Mouse (Mus musculus) limb, embryonic 13.5 days (tissue): ENCODE measurements around the gene Nip7. TPM values are rescaled to one million over a fixed set of nuclear protein-coding genes. Genes with fewer than 3 reads are reported as not detected.
"Not testable (repeated sequence)": the region's sequence is repeated elsewhere in the genome, so short reads cannot be mapped to it uniquely, and the experiment has no call there.

Experiments used
- ATAC-seq: fragments of 200-750 bp; cut with Nextera tagmentation; 2 replicates; pipeline ENCODE4 v1.8.0; 2017; ENCODE audit warnings: low read depth, moderate number of reproducible peaks, moderate TSS enrichment; ENCODE audit not compliant: low FRiP score
- H3K27ac ChIP-seq: fragments of 300-500 bp; sonication (generic); 2 replicates; pipeline ENCODE4 v1.5.1; 2015; ENCODE audit warnings: inconsistent platforms, mild to moderate bottlenecking, moderate library complexity
- H3K27me3 ChIP-seq: fragments of 300-500 bp; sonication (generic); 2 replicates; pipeline ENCODE4 v1.6.1; 2015; ENCODE audit warnings: mild to moderate bottlenecking, inconsistent platforms
- H3K36me3 ChIP-seq: fragments of 300-500 bp; sonication (generic); 2 replicates; pipeline ENCODE4 v1.6.1; 2015; ENCODE audit warnings: inconsistent platforms, mild to moderate bottlenecking, moderate library complexity
- H3K4me1 ChIP-seq: fragments of 300-500 bp; sonication (generic); 2 replicates; pipeline ENCODE4 v1.6.1; 2015; ENCODE audit warnings: inconsistent platforms
- H3K4me2 ChIP-seq: fragments of 300-500 bp; sonication (generic); replicated peaks from 2 replicates; pipeline ENCODE4 v1.6.1; 2015; ENCODE audit warnings: inconsistent platforms, mild to moderate bottlenecking, moderate library complexity
- H3K4me3 ChIP-seq: fragments of 300-500 bp; sonication (generic); 2 replicates; pipeline ENCODE4 v1.5.1; 2015; ENCODE audit warnings: moderate library complexity, mild to moderate bottlenecking, inconsistent platforms
- H3K9ac ChIP-seq: fragments of 300-500 bp; sonication (generic); 2 replicates; pipeline ENCODE4 v1.6.1; 2015; ENCODE audit warnings: mild to moderate bottlenecking, inconsistent platforms
- H3K9me3 ChIP-seq: fragments of 300-500 bp; sonication (generic); 2 replicates; pipeline ENCODE4 v1.6.1; 2016; ENCODE audit warnings: inconsistent platforms
- WGBS: fragments of 180-500 bp; shearing (Covaris S2); methylation state at CpG from one replicate; pipeline ENCODE4 v1.1.7; 2015; 5-methylcytosine and 5-hydroxymethylcytosine counted together
- polyA plus RNA-seq: library from polyadenylated mRNA; unstranded; fragments of >200 nt; fragmentation: Nextera tagmentation; extraction: Ambion mirVana; gene quantifications from 2 replicates; pipeline ENCODE4 v1.2.1, GENCODE M21; 2015

Gene Nip7
- polyA plus RNA-seq, 1 experiment from 2014 or later: 99.9 TPM

GRCm38 (mm10) chr8:107074128-107074527 is 17.5 kb downstream of the Nip7 start:
- H3K4me2 ChIP-seq: no peak overlapping the region
- no peak overlapping the region for H3K27ac ChIP-seq
- no peak overlapping the region for H3K9ac ChIP-seq
- no peak overlapping the region for H3K4me3 ChIP-seq
- no peaks in the 10 kb centered on the region for H3K27me3 ChIP-seq
- no peaks in the 10 kb centered on the region for H3K4me1 ChIP-seq
- 75% methylated on average over 1 of the region's 1 CpGs for WGBS
- H3K9me3 ChIP-seq: no peaks in the 10 kb centered on the region
- H3K36me3 ChIP-seq: peaks cover 97% of the 10 kb centered on the region
- ATAC-seq: no peak

- peaks cover 98% of the 10 kb centered on the region for H3K36me3 ChIP-seq
- H3K27me3 ChIP-seq: no peaks in the 10 kb centered on the region
These were observed 19.7 kb downstream of the Nip7 start for GRCm38 (mm10) chr8:107076239-107076888.

GRCm38 (mm10) chr8:107085358-107085757 is 28.7 kb downstream of the Nip7 start:
- 96% methylated on average over 17 of the region's 17 CpGs for WGBS
- Histone ChIP-seq H3K27me3 (no peaks in the 10 kb centered on the region), H3K9ac (no peak overlapping the region), H3K4me2 (no peak overlapping the region), H3K27ac (no peak overlapping the region), H3K4me3 (no peak overlapping the region), H3K36me3 (peaks cover 81% of the 10 kb centered on the region), H3K9me3 (peaks cover 7% of the 10 kb centered on the region; the same call in 1 of the 2 replicates), H3K4me1 (no peaks in the 10 kb centered on the region)
- no peak for ATAC-seq

More at GRCm38 (mm10) chr8:107076239-107076888, 19.7 kb downstream of the Nip7 start:
- H3K4me3 ChIP-seq: no peak overlapping the region
- H3K4me1 ChIP-seq: no peaks in the 10 kb centered on the region
- no peak overlapping the region for H3K9ac ChIP-seq
- H3K4me2 ChIP-seq: no peak overlapping the region
- no peak overlapping the region for H3K27ac ChIP-seq
- no peaks in the 10 kb centered on the region for H3K9me3 ChIP-seq
- 87% methylated on average over 7 of the region's 7 CpGs for WGBS
- ATAC-seq: no peak

GRCm38 (mm10) chr8:107086018-107086417 is 29.3 kb downstream of the Nip7 start:
- peaks cover 7% of the 10 kb centered on the region; the same call in 1 of the 2 replicates for H3K9me3 ChIP-seq
- no peak overlapping the region for H3K9ac ChIP-seq
- WGBS: over 99% methylated on average over 5 of the region's 5 CpGs
- H3K4me1 ChIP-seq: no peaks in the 10 kb centered on the region
- ATAC-seq: no peak
- H3K36me3 ChIP-seq: peaks cover 81% of the 10 kb centered on the region
- H3K4me2 ChIP-seq: no peak overlapping the region
- H3K27ac ChIP-seq: no peak overlapping the region
- no peak overlapping the region for H3K4me3 ChIP-seq
- H3K27me3 ChIP-seq: no peaks in the 10 kb centered on the region

GRCm38 (mm10) chr8:107088526-107089063 is 31.9 kb downstream of the Nip7 start:
- WGBS: 98% methylated on average over 5 of the region's 5 CpGs
- Histone ChIP-seq H3K4me2 (no peak overlapping the region), H3K9me3 (peaks cover 7% of the 10 kb centered on the region; the same call in 1 of the 2 replicates), H3K27me3 (no peaks in the 10 kb centered on the region), H3K9ac (no peak overlapping the region), H3K4me3 (no peak overlapping the region), H3K4me1 (no peaks in the 10 kb centered on the region), H3K27ac (no peak overlapping the region), H3K36me3 (peaks cover 79% of the 10 kb centered on the region)
- no peak for ATAC-seq

- Histone ChIP-seq H3K4me3 (no peak overlapping the region), H3K36me3 (peaks cover 78% of the 10 kb centered on the region), H3K9ac (no peak overlapping the region), H3K27me3 (no peaks in the 10 kb centered on the region), H3K9me3 (peaks cover 7% of the 10 kb centered on the region; the same call in 1 of the 2 replicates), H3K4me2 (no peak overlapping the region), H3K4me1 (peaks cover 19% of the 10 kb centered on the region), H3K27ac (no peak overlapping the region)
- WGBS: 97% methylated on average over 7 of the region's 7 CpGs
- ATAC-seq: no peak
These were observed 33.9 kb downstream of the Nip7 start for GRCm38 (mm10) chr8:107090531-107090930.

GRCm38 (mm10) chr8:107095717-107096365 is 39.2 kb downstream of the Nip7 start:
- H3K27ac ChIP-seq: peak overlapping the region; percentile 88
- peaks cover 22% of the 10 kb centered on the region for H3K4me1 ChIP-seq
- peak overlapping the region; percentile 88 for H3K4me3 ChIP-seq
- no peaks in the 10 kb centered on the region for H3K9me3 ChIP-seq
- peak; percentile 80; the same call in 1 of the 2 replicates for ATAC-seq
- no peaks in the 10 kb centered on the region for H3K27me3 ChIP-seq
- WGBS: under 1% methylated on average over 50 of the region's 53 CpGs
- H3K36me3 ChIP-seq: peaks cover 32% of the 10 kb centered on the region
- peak overlapping the region; percentile 87 for H3K9ac ChIP-seq
- peak overlapping the region; percentile 72 for H3K4me2 ChIP-seq

GRCm38 (mm10) chr8:107096366-107097036 is 39.8 kb downstream of the Nip7 start, which contains the start of gene Terf2:
TSS of gene Terf2 (minus strand) at chr8:107096547.
- peak; percentile 97 for ATAC-seq
- Histone ChIP-seq H3K4me1 (peaks cover 22% of the 10 kb centered on the region), H3K4me3 (peak within 1 kb of the TSS; percentile 88), H3K4me2 (peak within 1 kb of the TSS; percentile 72), H3K9me3 (no peaks in the 10 kb centered on the region), H3K27me3 (no peaks in the 10 kb centered on the region), H3K36me3 (peaks cover 27% of the 10 kb centered on the region), H3K27ac (peak within 1 kb of the TSS; percentile 88), H3K9ac (peak within 1 kb of the TSS; percentile 87)
- WGBS: 4% methylated on average over 39 of the region's 39 CpGs

GRCm38 (mm10) chr8:107100635-107101034 is 44.0 kb downstream of the Nip7 start:
- Histone ChIP-seq H3K4me1 (peaks cover 3% of the 10 kb centered on the region; the same call in 1 of the 2 replicates), H3K27me3 (no peaks in the 10 kb centered on the region), H3K9ac (no peak overlapping the region), H3K9me3 (no peaks in the 10 kb centered on the region), H3K4me3 (no peak overlapping the region), H3K27ac (no peak overlapping the region), H3K36me3 (no peaks in the 10 kb centered on the region), H3K4me2 (no peak overlapping the region)
- 80% methylated on average over 2 of the region's 2 CpGs for WGBS
- ATAC-seq: no peak

GRCm38 (mm10) chr8:107104547-107104946 is 47.9 kb downstream of the Nip7 start:
- Histone ChIP-seq H3K4me1 (no peaks in the 10 kb centered on the region), H3K27ac (no peak overlapping the region), H3K4me2 (no peak overlapping the region), H3K27me3 (no peaks in the 10 kb centered on the region), H3K9me3 (no peaks in the 10 kb centered on the region), H3K4me3 (no peak overlapping the region), H3K36me3 (no peaks in the 10 kb centered on the region), H3K9ac (no peak overlapping the region)
- ATAC-seq: no peak
- 10% methylated on average over 4 of the region's 4 CpGs for WGBS

GRCm38 (mm10) chr8:107108089-107108488 is 51.4 kb downstream of the Nip7 start:
- not testable (repeated sequence) for H3K4me2 ChIP-seq, H3K36me3 ChIP-seq, H3K9me3 ChIP-seq, H3K9ac ChIP-seq, ATAC-seq, H3K27me3 ChIP-seq, H3K27ac ChIP-seq, H3K4me3 ChIP-seq, H3K4me1 ChIP-seq
- 94% methylated on average over 5 of the region's 5 CpGs for WGBS
